Mouse (Mus musculus): ENCODE measurements around the gene Il3. TPM values are rescaled to one million over a fixed set of nuclear protein-coding genes. Genes with fewer than 3 reads are reported as not detected.

The Il3 gene
- not detected in 2 replicates for polyA plus RNA-seq (2015; fragmentation: Nextera tagmentation; extraction: Ambion mirVana)

DNA sequence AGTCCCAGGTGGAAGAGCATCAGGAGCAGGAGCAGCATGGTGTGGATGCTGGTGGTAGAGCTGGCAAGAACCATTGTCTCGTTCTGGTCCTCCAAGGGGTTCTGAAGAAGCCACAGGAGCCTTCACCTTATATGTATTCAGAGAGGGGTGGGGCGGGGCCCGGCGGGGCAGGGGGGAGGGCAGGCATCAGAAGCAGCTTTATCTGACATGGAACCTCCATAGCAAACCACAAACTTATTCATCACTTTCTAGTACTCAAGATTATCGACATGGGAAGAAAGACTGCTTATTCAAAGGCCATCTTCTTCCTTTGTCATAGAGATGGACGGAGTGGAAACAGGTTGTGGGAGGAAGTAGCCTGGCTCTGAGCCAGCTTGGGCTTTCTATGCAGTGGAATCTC, at the start of gene Il3:
TSS of gene Il3 (minus strand) at position 101 of the 400 bp plus-strand sequence.
- no peak within 1 kb of the TSS for H3K27ac ChIP-seq (ENCODE audit: low read length)
- H3K4me2 ChIP-seq (ENCODE audit: low read depth, low read length) = no peak within 1 kb of the TSS
- no peak within 1 kb of the TSS for H3K9ac ChIP-seq (ENCODE audit: low read length)
- H3K4me1 ChIP-seq (ENCODE audit: control insufficient read depth, insufficient read depth, low read length) = no peaks in the 10 kb centered on the region
- ATAC-seq (replicated peaks; ENCODE audit: extremely low read depth, insufficient read depth, low FRiP score) = no peak
- H3K9me3 ChIP-seq (replicated peaks; ENCODE audit: control insufficient read depth, low read length) = no peaks in the 10 kb centered on the region
- WGBS = 71% methylated on average over 6 of the region's 6 CpGs
- H3K36me3 ChIP-seq (ENCODE audit: control insufficient read depth, insufficient read depth) = no peaks in the 10 kb centered on the region
- no peak within 1 kb of the TSS for H3K4me3 ChIP-seq (ENCODE audit: low read length)
- no peaks in the 10 kb centered on the region for H3K27me3 ChIP-seq (ENCODE audit: control insufficient read depth, insufficient read depth, low read length)

DNA sequence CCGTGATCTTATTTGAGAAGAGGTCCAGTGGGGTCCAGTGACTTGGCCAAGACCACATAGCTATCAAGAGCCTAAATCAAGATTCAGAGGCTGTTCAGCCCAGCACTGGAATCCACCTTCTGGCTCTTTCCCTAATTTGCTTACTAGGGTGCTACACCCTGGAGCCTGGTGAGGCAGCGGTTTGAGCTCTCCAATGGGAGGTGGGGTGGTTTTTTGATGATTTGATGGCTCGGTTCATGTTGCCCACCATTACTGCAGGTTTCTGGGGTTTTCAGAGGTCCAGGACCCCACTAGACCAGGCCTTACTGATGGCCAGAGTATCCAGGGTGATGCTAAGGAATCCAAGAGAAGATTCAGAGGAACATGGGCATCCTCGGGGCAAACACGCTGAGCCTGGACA, 48.3 kb upstream of the Il3 start:
- H3K9me3 ChIP-seq (replicated peaks; ENCODE audit: control insufficient read depth, low read length) = no peaks in the 10 kb centered on the region
- no peak overlapping the region for H3K4me3 ChIP-seq (ENCODE audit: low read length)
- no peak overlapping the region for H3K9ac ChIP-seq (ENCODE audit: low read length)
- no peak for ATAC-seq (replicated peaks; ENCODE audit: extremely low read depth, insufficient read depth, low FRiP score)
- H3K36me3 ChIP-seq (ENCODE audit: control insufficient read depth, insufficient read depth) = no peaks in the 10 kb centered on the region
- peaks cover 12% of the 10 kb centered on the region for H3K4me1 ChIP-seq (ENCODE audit: control insufficient read depth, insufficient read depth, low read length)
- no peaks in the 10 kb centered on the region for H3K27me3 ChIP-seq (ENCODE audit: control insufficient read depth, insufficient read depth, low read length)
- WGBS = 80% methylated on average over 5 of the region's 5 CpGs
- no peak overlapping the region for H3K4me2 ChIP-seq (ENCODE audit: low read depth, low read length)
- H3K27ac ChIP-seq (ENCODE audit: low read length) = no peak overlapping the region

DNA sequence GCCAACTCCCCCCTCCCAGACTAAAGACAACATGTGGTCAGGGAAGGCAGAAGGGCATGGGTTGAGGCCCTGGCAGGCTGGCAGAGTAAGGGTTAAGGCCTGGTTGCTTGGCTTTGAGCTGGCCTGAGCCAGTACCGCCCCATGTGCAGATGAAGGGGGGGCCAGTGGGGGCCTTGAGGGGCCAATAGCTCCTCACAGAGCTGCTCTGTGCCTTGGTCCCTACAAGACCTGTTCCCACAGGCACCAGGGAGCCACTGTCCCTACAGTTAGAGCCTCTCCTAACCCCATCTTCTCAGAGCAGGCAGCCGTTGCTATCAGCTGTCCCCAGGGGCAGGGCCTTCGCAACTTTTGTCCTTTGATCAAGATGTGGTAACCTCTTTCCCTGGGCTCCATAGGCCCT, 47.7 kb upstream of the Il3 start:
- no peaks in the 10 kb centered on the region for H3K9me3 ChIP-seq (replicated peaks; ENCODE audit: control insufficient read depth, low read length)

DNA sequence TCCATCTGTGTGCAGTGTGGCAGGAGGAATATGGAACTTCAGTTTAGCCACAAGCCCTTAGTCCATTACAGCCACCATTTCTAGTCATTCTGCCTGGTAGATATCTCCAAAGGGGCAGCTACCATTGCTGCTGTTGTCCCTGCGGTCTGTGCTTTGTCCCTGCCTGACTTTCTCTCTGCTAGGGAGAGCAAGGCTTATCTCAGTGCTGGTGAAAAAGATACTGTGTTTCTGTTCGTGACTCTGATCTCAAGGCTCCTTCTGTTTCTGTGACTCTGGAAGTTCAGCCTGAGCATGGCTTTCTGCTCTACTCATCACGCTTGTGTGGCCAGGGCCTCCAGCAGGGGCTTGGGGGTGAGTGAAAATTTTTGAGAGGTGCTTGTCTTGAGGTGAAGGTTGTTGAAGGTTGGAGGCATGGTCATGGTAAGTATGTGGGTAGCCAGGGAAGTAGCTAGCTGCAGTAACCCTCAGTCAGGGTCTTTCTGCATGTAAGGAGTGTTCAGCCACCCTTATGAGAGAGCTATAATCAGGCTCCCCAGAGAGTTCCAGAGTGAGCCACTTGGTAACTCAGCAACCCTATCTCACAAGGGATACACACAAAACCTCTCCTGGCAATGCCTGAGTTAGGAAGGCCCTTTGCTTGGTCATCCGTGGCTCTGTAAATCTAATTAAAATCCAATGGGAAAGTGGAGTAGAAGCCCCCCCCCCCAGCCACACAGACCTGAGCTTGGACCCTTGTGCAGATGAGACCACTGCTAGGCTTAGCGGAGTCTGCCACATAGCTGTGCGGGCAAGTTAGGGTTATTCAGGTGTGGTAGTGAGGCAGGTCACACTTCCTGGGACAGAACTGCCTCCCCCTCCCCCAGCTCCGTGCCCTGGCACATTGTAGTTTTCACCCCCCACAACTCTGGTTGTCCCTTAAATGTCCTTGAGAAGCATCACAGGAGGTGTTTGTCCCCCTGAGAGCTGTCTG, 46.6 kb upstream of the Il3 start:
- 53% methylated on average over 7 of the region's 7 CpGs for WGBS
- no peak for ATAC-seq (replicated peaks; ENCODE audit: extremely low read depth, insufficient read depth, low FRiP score)
- H3K4me3 ChIP-seq (ENCODE audit: low read length) = no peak overlapping the region
- H3K27ac ChIP-seq (ENCODE audit: low read length) = 0 out of 2 replicates have a peak overlapping the region, but pooled peaks have one; percentile 12
- no peaks in the 10 kb centered on the region for H3K27me3 ChIP-seq (ENCODE audit: control insufficient read depth, insufficient read depth, low read length)
- no peaks in the 10 kb centered on the region for H3K9me3 ChIP-seq (replicated peaks; ENCODE audit: control insufficient read depth, low read length)
- no peak overlapping the region for H3K9ac ChIP-seq (ENCODE audit: low read length)
- no peaks in the 10 kb centered on the region for H3K36me3 ChIP-seq (ENCODE audit: control insufficient read depth, insufficient read depth)
- no peak overlapping the region for H3K4me2 ChIP-seq (ENCODE audit: low read depth, low read length)
- peaks cover 12% of the 10 kb centered on the region for H3K4me1 ChIP-seq (ENCODE audit: control insufficient read depth, insufficient read depth, low read length)

More for the DNA sequence above, 47.7 kb upstream of the Il3 start:
- ATAC-seq (replicated peaks; ENCODE audit: extremely low read depth, insufficient read depth, low FRiP score) = no peak
- WGBS = 12% methylated on average over 3 of the region's 3 CpGs
- no peak overlapping the region for H3K4me3 ChIP-seq (ENCODE audit: low read length)
- H3K4me1 ChIP-seq (ENCODE audit: control insufficient read depth, insufficient read depth, low read length) = peaks cover 12% of the 10 kb centered on the region
- H3K4me2 ChIP-seq (ENCODE audit: low read depth, low read length) = no peak overlapping the region
- H3K9ac ChIP-seq (ENCODE audit: low read length) = no peak overlapping the region
- no peak overlapping the region for H3K27ac ChIP-seq (ENCODE audit: low read length)
- no peaks in the 10 kb centered on the region for H3K36me3 ChIP-seq (ENCODE audit: control insufficient read depth, insufficient read depth)
- no peaks in the 10 kb centered on the region for H3K27me3 ChIP-seq (ENCODE audit: control insufficient read depth, insufficient read depth, low read length)

DNA sequence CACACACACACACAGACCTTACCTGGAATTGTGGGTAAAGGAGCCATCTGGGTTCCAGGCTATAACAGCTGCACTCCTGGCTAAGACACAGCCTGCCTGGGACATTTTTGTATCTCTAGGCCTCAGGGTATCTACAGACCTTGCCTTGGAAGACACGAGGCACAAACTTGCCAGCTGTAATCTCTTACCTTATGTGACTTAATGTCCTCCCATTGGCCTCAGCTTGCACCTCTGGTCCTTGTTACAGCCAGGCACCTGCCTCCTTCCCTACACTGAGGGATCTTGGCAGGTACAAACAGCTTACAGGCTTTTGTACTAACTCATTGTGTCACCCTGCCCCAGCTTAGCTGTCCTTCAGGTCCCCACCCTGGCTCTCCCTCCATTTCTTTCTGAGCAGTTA, 45.5 kb upstream of the Il3 start:
- Histone ChIP-seq H3K4me1 (ENCODE audit: control insufficient read depth, insufficient read depth, low read length) (peaks cover 12% of the 10 kb centered on the region), H3K27me3 (ENCODE audit: control insufficient read depth, insufficient read depth, low read length) (no peaks in the 10 kb centered on the region), H3K4me2 (ENCODE audit: low read depth, low read length) (no peak overlapping the region), H3K9me3 (replicated peaks; ENCODE audit: control insufficient read depth, low read length) (no peaks in the 10 kb centered on the region), H3K27ac (ENCODE audit: low read length) (no peak overlapping the region), H3K36me3 (ENCODE audit: control insufficient read depth, insufficient read depth) (no peaks in the 10 kb centered on the region), H3K9ac (ENCODE audit: low read length) (no peak overlapping the region), H3K4me3 (ENCODE audit: low read length) (no peak overlapping the region)
- no peak for ATAC-seq (replicated peaks; ENCODE audit: extremely low read depth, insufficient read depth, low FRiP score)
- WGBS = 20% methylated on average over 1 of the region's 1 CpGs

DNA sequence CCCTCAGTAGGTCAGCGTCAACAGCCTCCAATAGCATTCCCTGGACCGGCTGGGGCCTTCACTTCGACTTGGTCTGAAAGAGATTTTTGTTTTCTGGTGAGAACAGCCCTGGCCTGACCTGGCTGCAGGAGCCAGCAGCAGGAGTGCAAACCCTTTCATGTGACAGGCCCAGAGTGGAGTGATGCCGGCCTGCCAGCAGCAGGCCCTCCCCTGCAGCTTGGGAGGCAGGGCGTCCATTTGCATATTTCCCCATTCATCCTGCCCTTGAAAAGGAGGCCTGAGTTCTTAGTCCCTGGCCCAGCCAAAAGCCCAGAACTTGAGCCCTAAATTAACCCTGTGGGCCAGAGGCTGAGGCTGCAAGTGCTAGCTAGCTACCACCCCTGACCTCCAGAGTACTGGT, 44.9 kb upstream of the Il3 start:
- H3K4me3 ChIP-seq (ENCODE audit: low read length) = no peak overlapping the region
- 19% methylated on average over 5 of the region's 5 CpGs for WGBS
- no peaks in the 10 kb centered on the region for H3K9me3 ChIP-seq (replicated peaks; ENCODE audit: control insufficient read depth, low read length)
- peaks cover 12% of the 10 kb centered on the region for H3K4me1 ChIP-seq (ENCODE audit: control insufficient read depth, insufficient read depth, low read length)
- H3K36me3 ChIP-seq (ENCODE audit: control insufficient read depth, insufficient read depth) = no peaks in the 10 kb centered on the region
- H3K9ac ChIP-seq (ENCODE audit: low read length) = no peak overlapping the region
- no peak overlapping the region for H3K4me2 ChIP-seq (ENCODE audit: low read depth, low read length)
- no peak for ATAC-seq (replicated peaks; ENCODE audit: extremely low read depth, insufficient read depth, low FRiP score)
- no peaks in the 10 kb centered on the region for H3K27me3 ChIP-seq (ENCODE audit: control insufficient read depth, insufficient read depth, low read length)
- no peak overlapping the region for H3K27ac ChIP-seq (ENCODE audit: low read length)

DNA sequence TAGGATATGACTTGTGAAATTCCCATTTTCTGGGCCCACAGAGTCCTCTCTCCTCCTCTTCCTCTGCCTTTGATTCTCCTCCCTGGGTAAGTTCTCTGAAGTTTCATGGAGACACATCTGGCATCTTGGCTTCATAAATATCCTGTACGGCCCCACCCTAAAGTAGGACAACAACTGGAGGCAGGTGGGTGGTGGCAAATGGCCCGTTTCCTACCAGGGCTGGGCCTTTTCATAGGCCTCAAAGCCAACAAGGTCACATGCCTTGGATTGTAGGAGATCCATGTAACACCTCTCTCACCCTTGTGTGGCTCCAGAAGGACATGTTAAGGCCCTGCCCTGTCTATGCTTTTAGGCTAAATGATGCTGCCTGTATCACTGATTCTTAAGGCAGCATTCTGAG, 43.5 kb upstream of the Il3 start:
- ATAC-seq (replicated peaks; ENCODE audit: extremely low read depth, insufficient read depth, low FRiP score) = no peak
- Histone ChIP-seq H3K27me3 (ENCODE audit: control insufficient read depth, insufficient read depth, low read length) (peaks cover 3% of the 10 kb centered on the region; the same call in 1 of the 2 replicates), H3K4me1 (ENCODE audit: control insufficient read depth, insufficient read depth, low read length) (peaks cover 12% of the 10 kb centered on the region), H3K27ac (ENCODE audit: low read length) (no peak overlapping the region), H3K36me3 (ENCODE audit: control insufficient read depth, insufficient read depth) (no peaks in the 10 kb centered on the region), H3K9me3 (replicated peaks; ENCODE audit: control insufficient read depth, low read length) (no peaks in the 10 kb centered on the region), H3K4me3 (ENCODE audit: low read length) (no peak overlapping the region), H3K4me2 (ENCODE audit: low read depth, low read length) (no peak overlapping the region), H3K9ac (ENCODE audit: low read length) (no peak overlapping the region)
- 73% methylated on average over 2 of the region's 2 CpGs for WGBS

DNA sequence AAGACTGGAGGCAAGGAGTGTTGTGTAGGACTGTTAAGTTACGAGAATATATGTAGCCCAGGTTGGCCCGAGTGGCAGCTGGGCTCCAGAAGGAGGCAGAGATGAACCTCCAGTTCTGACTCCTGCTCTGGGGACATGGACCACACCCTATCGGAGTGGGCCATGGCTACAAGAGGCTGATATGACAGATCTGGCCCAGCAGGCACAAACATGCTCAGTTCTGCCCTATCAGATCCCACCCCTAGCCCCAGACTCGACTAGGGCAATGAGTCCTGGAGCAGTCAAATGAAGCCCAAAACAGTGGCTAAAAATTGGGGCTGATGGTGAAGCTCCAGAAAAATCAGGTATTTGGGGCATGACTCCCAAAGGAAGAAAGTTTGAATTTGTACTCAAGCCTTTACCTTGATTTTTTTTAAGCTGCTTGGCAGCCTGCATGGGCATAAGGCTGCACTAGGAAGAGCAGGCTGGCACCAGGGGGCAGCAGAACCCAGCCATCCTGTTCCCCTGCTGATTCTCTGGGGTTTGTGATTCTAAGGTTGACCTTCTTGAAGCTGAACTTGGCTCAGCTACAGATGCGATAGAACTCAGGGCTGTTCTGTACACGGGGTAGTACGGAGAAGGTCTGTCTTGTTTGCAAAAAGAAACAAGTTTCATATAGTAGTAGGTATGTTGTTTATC, 40.2 kb upstream of the Il3 start:
- 61% methylated on average over 7 of the region's 7 CpGs for WGBS
- Histone ChIP-seq H3K9me3 (replicated peaks; ENCODE audit: control insufficient read depth, low read length) (no peaks in the 10 kb centered on the region), H3K4me2 (ENCODE audit: low read depth, low read length) (no peak overlapping the region), H3K4me1 (ENCODE audit: control insufficient read depth, insufficient read depth, low read length) (peaks cover 11% of the 10 kb centered on the region), H3K27me3 (ENCODE audit: control insufficient read depth, insufficient read depth, low read length) (peaks cover 24% of the 10 kb centered on the region), H3K36me3 (ENCODE audit: control insufficient read depth, insufficient read depth) (no peaks in the 10 kb centered on the region), H3K9ac (ENCODE audit: low read length) (no peak overlapping the region), H3K27ac (ENCODE audit: low read length) (no peak overlapping the region), H3K4me3 (ENCODE audit: low read length) (no peak overlapping the region)
- no peak for ATAC-seq (replicated peaks; ENCODE audit: extremely low read depth, insufficient read depth, low FRiP score)

DNA sequence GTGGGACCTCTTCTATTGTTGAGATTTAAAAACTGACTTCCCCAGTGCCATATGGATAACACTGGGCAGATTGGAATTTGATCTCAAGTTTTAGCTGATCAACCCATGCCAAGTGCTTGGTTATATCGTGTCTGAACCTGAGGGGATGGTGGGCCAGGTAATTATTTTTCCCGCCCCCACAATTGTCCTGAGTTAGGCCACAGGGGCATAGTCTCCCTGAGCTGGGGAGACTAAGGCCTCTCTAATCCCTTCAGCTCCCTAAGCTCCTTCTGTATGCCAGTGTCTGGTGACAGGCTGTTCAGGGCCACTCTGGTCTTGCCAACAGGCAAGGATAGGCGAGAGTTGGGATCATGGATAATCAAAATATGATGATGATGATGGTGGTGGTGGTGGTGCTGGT, 38.3 kb upstream of the Il3 start:
- Histone ChIP-seq H3K4me1 (ENCODE audit: control insufficient read depth, insufficient read depth, low read length) (peaks cover 8% of the 10 kb centered on the region), H3K27ac (ENCODE audit: low read length) (no peak overlapping the region), H3K9ac (ENCODE audit: low read length) (no peak overlapping the region), H3K36me3 (ENCODE audit: control insufficient read depth, insufficient read depth) (no peaks in the 10 kb centered on the region), H3K4me3 (ENCODE audit: low read length) (no peak overlapping the region), H3K9me3 (replicated peaks; ENCODE audit: control insufficient read depth, low read length) (no peaks in the 10 kb centered on the region), H3K27me3 (ENCODE audit: control insufficient read depth, insufficient read depth, low read length) (peaks cover 24% of the 10 kb centered on the region), H3K4me2 (ENCODE audit: low read depth, low read length) (no peak overlapping the region)
- WGBS = 80% methylated on average over 3 of the region's 3 CpGs
- ATAC-seq (replicated peaks; ENCODE audit: extremely low read depth, insufficient read depth, low FRiP score) = no peak
